Mouse (Mus musculus): ENCODE results near the gene Jhy.

DNA sequence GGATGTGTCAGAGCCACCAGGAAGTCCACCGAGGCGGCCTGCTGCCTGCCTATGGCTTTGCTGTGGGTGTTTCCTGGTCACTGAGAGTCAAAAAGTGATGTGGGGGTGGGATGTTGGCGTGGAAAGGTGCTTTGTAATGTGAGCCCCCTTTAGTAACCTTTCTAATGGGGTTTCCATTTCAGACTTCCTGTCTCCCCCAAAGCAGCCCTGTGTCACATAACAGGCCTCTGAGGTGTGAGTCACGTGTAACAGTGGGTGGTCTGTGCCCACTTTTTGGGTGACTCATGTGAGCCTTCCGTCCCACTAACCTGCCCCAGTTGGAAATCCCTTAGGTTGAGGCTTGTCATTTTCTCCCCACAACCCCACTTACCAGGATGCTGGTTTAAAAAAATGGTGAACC, 30.2 kb upstream of the Jhy start:
- TF ChIP-seq CTCF (IDR thresholded peaks at IDR 0.05; ENCODE audit: low read depth, low read length), result no peak
- no peak for TF ChIP-seq POLR2A (IDR thresholded peaks at IDR 0.05; ENCODE audit: borderline replicate concordance, low read depth, low read length)
